Mouse (Mus musculus) cerebellum, adult 18-20 months (tissue): ENCODE data around the gene Nudt21.

Experiments used
- DNase-seq, 2 experiments: peaks; one replicate each; pipeline ENCODE4 v3.0.0; 2021

The Nudt21 gene

DNA sequence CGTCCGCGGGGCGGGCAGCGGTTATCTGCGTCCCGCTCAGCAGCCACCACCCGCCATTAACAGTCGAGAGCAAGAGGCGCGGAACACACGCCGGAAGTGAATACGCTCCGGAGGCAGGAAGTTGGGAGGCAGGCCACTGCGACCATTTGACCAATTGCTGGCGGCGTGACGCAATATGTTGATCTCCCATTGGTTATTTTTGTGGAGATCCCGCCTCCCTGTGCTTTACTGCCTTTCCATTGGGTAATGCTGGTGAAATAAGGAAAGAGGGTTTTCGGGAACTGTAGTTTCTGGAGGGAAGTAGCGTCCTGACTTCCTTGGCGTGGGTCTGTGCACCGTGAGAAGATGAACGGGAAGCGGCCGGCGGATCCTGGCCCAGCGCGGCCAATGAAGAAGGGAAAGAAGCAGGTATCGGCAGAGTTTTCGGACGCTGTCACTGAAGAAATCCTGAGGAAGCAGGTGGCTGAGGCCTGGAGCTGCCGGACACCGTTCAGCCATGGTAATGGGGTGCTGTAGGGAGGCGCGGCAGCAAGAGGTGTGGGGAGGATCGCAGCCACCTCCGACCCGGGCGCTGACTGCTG, at the start of gene Nudt21, which contains the start of gene Ogfod1:
Nudt21 (minus strand) TSS at position 88 of the 581 bp plus-strand sequence.
Ogfod1 (plus strand) TSS at position 255 of the 581 bp plus-strand sequence.
- DNase-seq: peak; percentile 93 to 95

DNA sequence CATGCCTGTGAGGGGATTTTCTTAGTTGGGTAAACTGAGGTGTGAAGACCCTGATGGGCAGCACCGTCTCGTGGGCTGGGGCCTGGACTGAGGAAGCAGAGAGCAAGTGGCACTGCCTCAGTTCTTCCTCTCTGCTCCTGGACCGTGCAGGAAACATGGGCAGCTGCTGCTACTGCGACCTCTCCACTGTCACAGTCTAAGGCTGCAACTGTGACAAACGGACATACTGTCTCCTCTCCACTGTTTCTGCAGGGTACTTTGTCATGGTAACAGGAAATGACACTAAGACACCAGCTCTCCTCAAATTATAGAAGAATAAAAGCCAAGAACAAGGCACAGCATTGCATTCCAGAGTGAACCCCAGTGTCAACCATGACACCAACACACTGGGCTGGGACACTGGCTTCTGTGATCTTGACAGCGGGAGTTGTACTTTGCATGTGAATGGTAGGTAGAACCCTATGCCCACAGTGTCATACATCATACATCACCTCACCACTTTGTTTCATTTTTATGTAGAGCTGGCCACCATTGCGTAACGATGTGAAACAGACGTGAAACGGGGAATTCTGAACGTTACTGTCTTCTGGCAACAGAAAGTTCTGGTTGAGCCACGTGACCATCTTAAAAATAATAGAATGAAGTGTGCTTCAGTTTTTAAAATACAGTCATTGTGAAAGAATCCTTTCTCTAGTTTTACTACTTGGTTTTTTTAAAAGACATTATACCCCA, 39.8 kb upstream of the Nudt21 start:
- no peak for DNase-seq

DNA sequence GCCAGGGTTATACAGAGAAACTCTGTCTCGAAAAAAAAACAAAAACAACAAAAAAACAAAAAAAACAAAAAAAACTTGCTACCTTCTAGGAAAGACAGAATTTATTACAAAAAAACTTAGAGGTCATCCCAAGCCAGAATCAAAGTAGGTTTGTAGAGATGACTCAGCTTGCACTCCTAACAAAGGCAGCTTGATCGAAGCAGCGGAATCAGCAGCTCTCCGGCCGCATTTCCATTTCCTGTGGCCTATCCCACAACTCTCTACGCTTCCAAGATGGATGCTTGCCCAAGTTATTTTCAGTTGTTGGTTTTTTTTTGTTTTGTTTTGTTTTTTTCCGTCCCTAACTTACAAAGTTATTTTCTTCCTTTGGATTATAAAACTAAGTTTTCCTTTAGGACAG, 32.0 kb upstream of the Nudt21 start:
- DNase-seq: no peak

- no peak for DNase-seq
Observed at GRCm38 (mm10) chr8:94066121-94066863, 29.5 kb upstream of the Nudt21 start.

GRCm38 (mm10) chr8:94057157-94057854, 20.5 kb upstream of the Nudt21 start:
- DNase-seq: peak; percentile 52 to 69

DNA sequence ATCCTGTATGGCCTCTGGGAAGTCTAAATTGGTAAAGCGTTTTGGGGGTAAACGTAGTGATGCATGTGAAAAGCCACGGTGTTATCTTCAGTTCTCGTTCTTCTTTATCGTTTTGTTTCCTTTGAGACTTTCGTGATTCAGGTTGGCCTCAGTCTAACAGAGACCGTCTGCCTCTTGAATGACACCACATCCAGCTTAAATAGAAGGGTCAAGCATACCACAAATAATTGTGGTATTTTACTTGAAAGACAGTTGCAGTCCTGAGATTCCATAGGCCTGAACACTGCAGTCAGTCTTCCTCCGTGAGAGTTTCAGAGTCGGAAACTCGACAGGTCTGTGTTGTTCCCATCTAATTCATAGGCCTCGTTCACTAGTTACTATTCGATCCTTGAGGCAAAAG, 15.9 kb upstream of the Nudt21 start:
- DNase-seq: no peak

- no peak for DNase-seq
Observed at GRCm38 (mm10) chr8:94047845-94048244, 11.0 kb upstream of the Nudt21 start.

DNA sequence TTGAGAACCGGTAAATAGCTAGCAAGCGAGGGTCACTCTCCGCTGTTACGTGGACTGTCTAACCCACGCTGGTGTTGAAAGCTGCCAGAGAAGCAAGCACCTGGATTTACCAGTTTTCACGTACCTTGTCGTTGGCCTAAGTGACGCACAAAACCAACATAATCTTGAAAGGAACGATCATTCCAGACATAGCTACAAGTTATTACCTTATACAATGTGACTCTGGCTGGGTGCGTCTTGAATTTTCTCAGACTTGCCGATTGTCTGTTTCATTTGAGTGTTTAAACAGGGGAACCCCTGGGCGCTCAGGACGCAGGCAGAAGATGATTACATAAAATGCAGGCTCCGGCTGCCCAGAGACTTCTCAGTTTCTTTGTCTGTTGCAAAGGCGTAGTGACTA, 975 bp upstream of the Nudt21 start:
- peak in 1 of 2 experiments; percentile 31 for DNase-seq

DNA sequence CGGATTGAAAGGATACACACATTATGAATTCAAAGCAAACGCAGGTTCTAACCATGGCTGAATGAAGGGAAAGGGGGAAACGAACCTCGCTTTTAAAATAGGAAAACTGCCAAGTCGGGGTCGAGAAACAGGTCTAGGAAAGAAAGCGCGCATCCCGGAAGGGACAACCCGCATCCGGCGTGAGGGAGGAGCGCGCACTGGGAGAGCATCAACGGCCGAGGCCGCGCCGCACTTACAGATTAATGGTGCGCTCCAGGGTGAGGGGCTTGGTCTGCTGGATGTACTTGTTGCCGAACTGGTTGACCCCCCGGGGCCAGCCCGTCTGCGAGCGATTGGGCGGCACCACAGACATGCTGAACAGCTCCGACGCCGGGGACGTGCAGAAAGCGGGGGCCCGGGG, 290 bp downstream of the Nudt21 start:
- DNase-seq: peak; percentile 60 to 63

GRCm38 (mm10) chr8:94035200-94035599, 1.6 kb downstream of the Nudt21 start:
- DNase-seq: no peak

- no peak for DNase-seq
Observed at GRCm38 (mm10) chr8:94033601-94034000, 3.2 kb downstream of the Nudt21 start.

DNA sequence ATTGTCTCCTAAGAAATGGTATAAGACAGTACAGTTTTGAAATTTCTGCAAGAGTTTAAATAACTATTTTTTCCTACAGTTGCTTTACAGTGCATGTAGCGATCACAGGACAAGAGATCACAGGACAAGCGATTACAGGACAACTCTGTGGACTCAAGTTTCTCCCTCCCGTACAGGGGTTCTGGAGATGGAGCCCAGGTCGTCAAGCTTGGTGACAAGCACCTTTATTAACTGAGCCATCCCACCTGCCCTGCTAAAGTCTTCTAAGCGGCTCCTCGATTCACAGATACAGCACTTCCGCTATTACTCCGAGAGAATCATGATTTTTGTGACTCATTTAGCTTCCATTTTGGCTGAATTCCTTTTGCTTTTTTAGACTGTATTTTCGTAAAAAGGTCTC, 7.1 kb downstream of the Nudt21 start:
- no peak for DNase-seq

DNA sequence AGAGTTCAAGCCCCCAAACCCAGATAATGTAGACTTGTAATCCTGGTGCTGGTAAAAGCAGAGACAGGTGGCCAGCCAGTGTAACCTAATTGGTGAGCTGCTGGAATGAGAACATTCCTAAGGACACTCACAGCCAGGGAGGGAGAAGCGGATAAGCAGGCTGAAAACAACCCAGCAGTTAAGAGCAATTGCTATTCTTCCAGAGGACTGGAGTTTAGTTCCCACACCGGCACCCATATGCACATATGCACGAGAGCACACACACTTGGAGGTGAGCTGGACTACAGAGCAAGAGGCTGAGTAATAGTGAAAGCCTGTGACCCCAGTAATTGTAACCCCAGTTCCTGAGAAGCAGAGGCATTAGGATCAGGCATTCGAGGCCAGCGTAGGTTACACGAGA, 12.9 kb downstream of the Nudt21 start:
- no peak for DNase-seq

DNA sequence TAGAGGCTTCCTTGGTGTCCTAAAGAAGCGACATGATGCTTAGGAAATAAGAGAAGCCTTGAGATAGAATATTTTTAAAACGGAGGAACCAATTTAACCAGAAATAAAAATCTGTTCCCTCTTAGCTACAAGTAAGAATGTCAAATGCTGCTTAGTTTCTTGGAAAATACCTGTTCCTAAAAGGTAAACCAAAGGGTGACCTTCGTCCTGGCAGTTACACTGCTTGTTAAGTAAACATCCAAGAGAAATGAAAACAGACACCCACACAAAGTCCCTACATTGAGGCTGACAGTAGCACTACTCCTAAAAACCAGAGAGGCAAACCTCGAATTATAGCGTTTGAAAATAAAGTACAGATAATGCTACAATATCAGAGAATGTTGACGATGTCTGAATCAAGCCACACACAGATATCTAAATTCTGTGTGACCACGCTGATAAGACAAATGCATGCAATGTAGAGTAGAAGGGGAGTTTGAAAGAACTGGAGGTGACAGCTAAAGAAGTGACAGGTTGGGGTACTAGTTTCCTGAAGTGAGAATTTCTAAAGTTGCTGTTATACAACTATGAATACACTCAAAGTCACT, 23.7 kb downstream of the Nudt21 start:
- DNase-seq: no peak

- peak; percentile 63 to 83 for DNase-seq
Observed at GRCm38 (mm10) chr8:94012013-94012951, 24.5 kb downstream of the Nudt21 start, which contains the start of gene Amfr. TSS of gene Amfr (minus strand) at chr8:94012842.

DNA sequence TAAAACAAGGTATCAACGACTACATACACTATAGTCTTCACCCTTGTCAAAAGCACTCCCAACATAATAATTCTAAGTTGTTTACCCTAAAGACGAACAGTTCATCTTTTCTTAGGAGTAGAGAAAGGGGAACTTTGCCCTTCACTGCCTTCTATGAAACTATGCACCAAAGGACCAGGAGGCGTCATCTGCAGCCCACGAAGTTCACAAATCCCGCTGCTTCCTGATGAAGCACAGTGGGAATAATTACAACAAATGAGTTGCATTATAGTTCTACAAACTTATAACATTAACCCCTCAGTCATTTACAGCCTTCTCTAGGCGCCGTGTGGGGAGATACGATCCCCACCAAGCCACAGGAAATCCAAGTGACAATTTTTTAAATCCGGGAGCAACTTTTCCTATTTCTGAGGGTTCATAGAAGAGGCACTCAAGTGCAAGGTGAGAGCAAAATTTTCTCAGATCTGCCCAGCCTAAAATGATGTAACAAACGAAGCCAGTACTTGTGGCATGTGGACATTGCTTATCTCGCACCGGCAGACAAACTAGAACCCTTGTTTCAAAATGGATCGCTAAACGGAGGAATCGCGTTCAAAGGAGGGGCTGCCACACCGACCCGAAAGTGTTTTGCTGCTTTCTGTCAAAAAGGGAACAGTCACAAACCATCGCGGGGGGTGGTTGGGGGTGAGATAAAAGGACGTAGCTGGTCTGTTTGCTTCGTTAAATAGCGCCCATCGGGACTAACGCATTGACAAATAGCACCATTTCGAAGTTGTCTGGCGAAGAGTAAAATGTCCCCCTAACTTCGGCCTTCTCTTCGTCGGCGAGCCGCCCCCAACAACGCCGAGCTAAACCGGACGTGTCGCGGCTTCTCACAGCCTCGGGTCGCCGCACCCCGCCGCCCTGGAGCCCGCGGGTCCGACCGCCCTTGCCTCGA, 25.5 kb downstream of the Nudt21 start:
- DNase-seq: no peak

- no peak for DNase-seq
Observed at GRCm38 (mm10) chr8:94010101-94010705, 26.6 kb downstream of the Nudt21 start.

DNA sequence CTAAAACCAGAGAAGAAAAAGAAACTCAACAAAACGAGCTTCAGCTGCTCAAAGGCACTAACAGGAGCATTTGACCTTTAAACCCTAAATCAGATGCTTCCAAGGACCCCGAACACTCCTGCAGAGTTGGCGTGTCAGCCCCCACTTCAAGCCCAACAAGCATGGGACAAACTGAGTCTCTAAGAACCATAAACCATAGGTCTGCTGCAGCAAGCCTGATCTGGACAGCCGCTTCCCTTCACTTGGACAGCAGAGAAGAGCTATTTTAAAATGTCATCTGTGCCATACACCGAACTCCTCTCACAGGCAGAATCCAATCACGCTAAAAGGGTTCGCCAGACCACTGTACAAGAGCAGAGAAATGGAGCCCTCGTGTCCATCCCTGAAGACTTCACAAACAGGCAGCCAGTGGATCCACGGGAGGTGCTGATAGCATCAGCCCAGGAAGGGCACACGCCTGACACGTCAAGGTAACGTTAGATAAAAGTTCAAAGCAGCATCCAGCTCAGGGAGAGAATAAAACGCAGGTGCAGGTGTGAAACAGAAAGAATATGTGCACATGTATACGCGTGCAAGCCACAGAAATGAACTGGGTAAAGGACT, 27.5 kb downstream of the Nudt21 start:
- DNase-seq: peak in 1 of 2 experiments; percentile 12

DNA sequence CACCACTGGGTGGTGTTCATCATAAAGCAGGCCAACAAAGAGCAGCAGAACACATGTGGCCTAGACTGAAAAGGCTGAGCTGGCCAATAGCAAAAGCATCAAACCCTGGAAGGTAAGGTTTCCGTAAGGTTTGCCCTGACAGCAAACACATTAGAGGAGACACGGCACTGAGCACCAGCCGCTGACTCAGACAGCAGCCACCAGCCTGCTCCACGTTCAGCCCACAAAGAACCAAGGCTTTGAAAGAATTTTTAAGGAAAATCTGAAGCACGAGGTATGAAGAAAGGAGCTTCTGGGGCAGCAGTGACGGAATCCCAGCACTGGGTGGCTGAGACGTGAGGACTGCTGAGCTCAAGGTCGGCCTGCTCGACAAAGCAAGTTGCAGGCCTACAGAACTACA, 32.7 kb downstream of the Nudt21 start:
- no peak for DNase-seq

- DNase-seq: no peak
Observed at GRCm38 (mm10) chr8:93998961-93999360, 37.9 kb downstream of the Nudt21 start.
